Mouse (Mus musculus) liver, adult 2 months (tissue): ENCODE data around the gene Tollip.

Experiments
- CTCF ChIP-seq: fragments of 200-500 bp; IDR thresholded peaks from 2 replicates; pipeline ENCODE4 v1.5.1; 2011; ENCODE audit warnings: low read depth, low read length, control low read depth
- POLR2A ChIP-seq: fragments of 200-500 bp; IDR thresholded peaks from 2 replicates; pipeline ENCODE4 v1.6.1; 2011; ENCODE audit warnings: low read length, control low read depth; ENCODE audit not compliant: insufficient read depth; ENCODE audit errors: extremely low read depth

- TF ChIP-seq CTCF (no peak), POLR2A (no peak)
Measured at GRCm38 (mm10) chr7:141948906-141949798, 30.8 kb upstream of the Tollip start, which contains the start of gene Brsk2.
